Mouse (Mus musculus) limb, embryonic 11.5 days (tissue): Measurements from ENCODE around the gene Noa1. TPM values are rescaled to one million over a fixed set of nuclear protein-coding genes. Genes with fewer than 3 reads are reported as not detected.

Source experiments
- ATAC-seq: fragments of 200-750 bp; cut with Nextera tagmentation; 2 replicates; pipeline ENCODE4 v1.8.0; 2017; ENCODE audit warnings: low read depth; ENCODE audit not compliant: insufficient number of reproducible peaks, low FRiP score, low TSS enrichment
- DNase-seq: peaks from one replicate; pipeline ENCODE4 v3.0.0-alpha.2; 2015; ENCODE audit warnings: low spot score
- H3K27ac ChIP-seq: fragments of 300-500 bp; sonication (generic); replicated peaks from 2 replicates; pipeline ENCODE4 v1.5.1; 2014; ENCODE audit warnings: low read depth, mild to moderate bottlenecking, low read length
- H3K27me3 ChIP-seq: fragments of 300-500 bp; sonication (generic); 2 replicates; pipeline ENCODE4 v1.6.1; 2014; ENCODE audit warnings: mild to moderate bottlenecking, low read length, mixed read lengths; ENCODE audit not compliant: control insufficient read depth, insufficient read depth
- H3K36me3 ChIP-seq: fragments of 300-500 bp; sonication (generic); 2 replicates; pipeline ENCODE4 v1.6.1; 2014; ENCODE audit warnings: mild to moderate bottlenecking, low read length, moderate library complexity, mixed read lengths; ENCODE audit not compliant: control insufficient read depth, insufficient read depth
- H3K4me1 ChIP-seq: fragments of 300-500 bp; sonication (generic); 2 replicates; pipeline ENCODE4 v1.6.1; 2014; ENCODE audit warnings: low read length, mixed read lengths; ENCODE audit not compliant: control insufficient read depth, insufficient read depth
- H3K4me2 ChIP-seq: fragments of 300-500 bp; sonication (generic); 2 replicates; pipeline ENCODE4 v1.6.1; 2014; ENCODE audit warnings: low read depth, mild to moderate bottlenecking, moderate library complexity; ENCODE audit not compliant: severe bottlenecking
- H3K4me3 ChIP-seq: fragments of 300-500 bp; sonication (generic); 2 replicates; pipeline ENCODE4 v1.5.1; 2014; ENCODE audit warnings: low read depth, low read length
- H3K9ac ChIP-seq: fragments of 300-500 bp; sonication (generic); 2 replicates; pipeline ENCODE4 v1.6.1; 2014; ENCODE audit warnings: mild to moderate bottlenecking, low read length
- H3K9me3 ChIP-seq: fragments of 300-500 bp; sonication (generic); 2 replicates; pipeline ENCODE4 v1.6.1; 2016; ENCODE audit warnings: low read length; ENCODE audit not compliant: control insufficient read depth
- WGBS: fragments of 180-500 bp; shearing (Covaris S2); extraction: QIAGEN DNeasy Blood & Tissue Kit; methylation state at CpG from one replicate; pipeline ENCODE4 v1.1.7; 2014; 5-methylcytosine and 5-hydroxymethylcytosine counted together
- polyA plus RNA-seq: library from polyadenylated mRNA; unstranded; fragments of >200 nt; fragmentation: Nextera tagmentation; extraction: Ambion mirVana; gene quantifications from 2 replicates; pipeline ENCODE4 v1.2.1, GENCODE M21; 2014

Gene Noa1
- polyA plus RNA-seq, 1 experiment from 2014 or later: 35.2 TPM

DNA sequence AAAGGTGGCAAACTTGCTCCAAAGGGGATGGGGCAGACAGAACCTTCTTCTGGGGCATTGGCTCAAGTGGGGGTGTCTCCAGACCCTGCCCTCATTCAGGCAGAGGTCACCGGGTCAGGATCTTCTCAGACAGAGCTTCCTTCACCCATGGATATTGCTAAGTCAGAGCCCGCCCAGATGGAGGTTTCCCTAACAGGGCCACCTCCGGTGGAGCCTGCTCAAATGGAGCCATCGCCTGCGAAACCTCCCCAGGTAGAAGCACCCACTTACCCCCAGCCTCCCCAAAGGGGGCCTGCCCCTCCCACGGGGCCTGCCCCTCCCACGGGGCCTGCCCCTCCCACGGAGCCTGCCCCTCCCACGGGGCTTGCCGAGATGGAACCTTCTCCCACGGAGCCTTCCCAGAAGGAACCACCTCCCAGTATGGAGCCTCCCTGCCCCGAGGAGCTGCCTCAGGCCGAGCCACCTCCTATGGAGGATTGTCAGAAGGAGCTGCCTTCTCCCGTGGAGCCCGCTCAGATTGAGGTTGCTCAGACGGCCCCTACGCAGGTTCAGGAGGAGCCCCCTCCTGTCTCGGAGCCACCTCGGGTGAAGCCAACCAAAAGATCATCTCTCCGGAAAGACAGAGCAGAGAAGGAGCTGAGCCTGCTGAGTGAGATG lies 28.2 kb downstream of the Noa1 start:
- no peak overlapping the region for H3K4me3 ChIP-seq
- no peaks in the 10 kb centered on the region for H3K9me3 ChIP-seq
- 92% methylated on average over 20 of the region's 20 CpGs for WGBS
- ATAC-seq: no peak
- H3K36me3 ChIP-seq: peaks cover 39% of the 10 kb centered on the region
- H3K9ac ChIP-seq: no peak overlapping the region
- no peak overlapping the region for H3K27ac ChIP-seq
- no peaks in the 10 kb centered on the region for H3K4me1 ChIP-seq
- no peak for DNase-seq
- no peak overlapping the region for H3K4me2 ChIP-seq
- H3K27me3 ChIP-seq: no peaks in the 10 kb centered on the region

DNA sequence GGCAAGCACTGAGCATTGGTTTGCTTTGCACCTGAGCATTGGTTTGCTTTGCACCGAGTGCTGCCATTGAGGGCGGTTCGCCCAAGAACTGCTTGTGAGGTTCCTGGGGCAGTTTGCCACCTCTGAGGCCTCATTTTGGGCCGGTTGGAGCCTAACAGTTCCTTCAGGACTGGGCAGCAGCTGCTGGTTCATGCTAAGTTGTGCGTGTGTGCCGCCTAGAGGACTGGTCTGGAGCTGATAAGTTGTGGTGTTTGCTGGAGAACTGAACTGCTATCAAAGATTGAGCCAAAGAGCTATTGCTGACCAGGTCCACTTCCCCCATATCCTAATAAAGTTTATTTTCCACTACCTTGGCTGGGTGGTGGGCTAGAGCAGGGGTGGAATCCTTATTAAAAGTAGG lies 32.7 kb downstream of the Noa1 start:
- DNase-seq (no peak), ATAC-seq (no peak)
- no peaks in the 10 kb centered on the region for H3K27me3 ChIP-seq
- peaks cover 48% of the 10 kb centered on the region for H3K36me3 ChIP-seq
- H3K9me3 ChIP-seq: no peaks in the 10 kb centered on the region
- H3K4me2 ChIP-seq: no peak overlapping the region
- H3K4me3 ChIP-seq: no peak overlapping the region
- H3K4me1 ChIP-seq: no peaks in the 10 kb centered on the region
- no peak overlapping the region for H3K9ac ChIP-seq
- no peak overlapping the region for H3K27ac ChIP-seq
- 97% methylated on average over 6 of the region's 6 CpGs for WGBS

GRCm38 (mm10) chr5:77275950-77276349 lies 33.9 kb downstream of the Noa1 start:
- ATAC-seq (no peak), DNase-seq (peak; percentile 75)
- Histone ChIP-seq H3K27me3 (no peaks in the 10 kb centered on the region), H3K4me1 (no peaks in the 10 kb centered on the region), H3K27ac (no peak overlapping the region), H3K4me3 (no peak overlapping the region), H3K4me2 (no peak overlapping the region), H3K9ac (no peak overlapping the region), H3K36me3 (peaks cover 43% of the 10 kb centered on the region), H3K9me3 (no peaks in the 10 kb centered on the region)
- 88% methylated on average over 5 of the region's 5 CpGs for WGBS

- H3K9me3 ChIP-seq: no peaks in the 10 kb centered on the region
- no peak overlapping the region for H3K9ac ChIP-seq
- H3K36me3 ChIP-seq: peaks cover 49% of the 10 kb centered on the region
- DNase-seq: no peak
- H3K4me3 ChIP-seq: no peak overlapping the region
- no peaks in the 10 kb centered on the region for H3K4me1 ChIP-seq
- no peak overlapping the region for H3K4me2 ChIP-seq
- no peak overlapping the region for H3K27ac ChIP-seq
- no peaks in the 10 kb centered on the region for H3K27me3 ChIP-seq
- WGBS: 77% methylated on average over 7 of the region's 7 CpGs
- ATAC-seq: no peak
Observed at GRCm38 (mm10) chr5:77273151-77273550, 36.7 kb downstream of the Noa1 start.

DNA sequence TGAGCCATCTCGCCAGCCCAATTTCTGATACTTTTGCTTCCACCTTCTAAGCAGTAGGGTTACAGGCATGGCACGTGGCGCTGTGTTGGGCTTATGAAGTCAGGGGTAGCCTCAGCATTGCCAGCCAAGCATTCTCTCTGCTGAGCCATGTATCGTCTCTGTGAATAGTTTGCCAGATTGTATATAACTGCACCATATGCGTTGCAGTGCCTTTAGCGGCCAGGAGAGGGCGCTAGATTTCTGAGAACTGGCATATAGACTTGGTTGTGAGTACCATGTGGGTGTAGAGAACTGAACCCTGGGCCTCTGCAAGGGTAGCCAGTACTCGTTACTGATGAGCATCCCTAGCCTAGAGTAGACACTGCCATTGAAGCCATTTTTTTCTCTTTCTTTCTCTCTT lies 40.5 kb downstream of the Noa1 start:
- Histone ChIP-seq H3K4me2 (no peak overlapping the region), H3K27ac (no peak overlapping the region), H3K4me3 (no peak overlapping the region), H3K9ac (no peak overlapping the region), H3K4me1 (no peaks in the 10 kb centered on the region), H3K27me3 (no peaks in the 10 kb centered on the region), H3K36me3 (peaks cover 40% of the 10 kb centered on the region), H3K9me3 (no peaks in the 10 kb centered on the region)
- DNase-seq (no peak), ATAC-seq (no peak)
- WGBS: 77% methylated on average over 8 of the region's 8 CpGs

DNA sequence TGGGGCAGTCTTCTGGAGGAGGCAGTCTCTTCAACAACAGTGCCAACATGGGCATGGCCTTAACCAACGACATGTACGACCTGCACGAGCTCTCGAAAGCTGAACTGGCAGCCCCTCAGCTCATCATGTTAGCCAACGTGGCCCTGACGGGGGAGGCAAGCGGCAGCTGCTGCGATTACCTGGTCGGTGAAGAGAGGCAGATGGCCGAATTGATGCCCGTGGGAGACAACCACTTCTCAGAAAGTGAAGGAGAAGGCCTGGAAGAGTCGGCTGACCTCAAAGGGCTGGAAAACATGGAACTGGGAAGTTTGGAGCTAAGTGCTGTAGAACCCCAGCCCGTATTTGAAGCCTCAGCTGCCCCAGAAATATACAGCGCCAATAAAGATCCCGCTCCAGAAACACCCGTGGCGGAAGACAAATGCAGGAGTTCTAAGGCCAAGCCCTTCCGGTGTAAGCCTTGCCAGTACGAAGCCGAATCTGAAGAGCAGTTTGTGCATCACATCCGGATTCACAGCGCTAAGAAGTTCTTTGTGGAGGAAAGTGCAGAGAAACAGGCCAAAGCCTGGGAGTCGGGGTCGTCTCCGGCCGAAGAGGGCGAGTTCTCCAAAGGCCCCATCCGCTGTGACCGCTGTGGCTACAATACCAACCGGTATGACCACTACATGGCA lies 41.8 kb downstream of the Noa1 start:
- DNase-seq (no peak), ATAC-seq (no peak)
- no peaks in the 10 kb centered on the region for H3K4me1 ChIP-seq
- H3K27me3 ChIP-seq: no peaks in the 10 kb centered on the region
- H3K4me3 ChIP-seq: no peak overlapping the region
- no peak overlapping the region for H3K4me2 ChIP-seq
- no peaks in the 10 kb centered on the region for H3K9me3 ChIP-seq
- peaks cover 34% of the 10 kb centered on the region for H3K36me3 ChIP-seq
- no peak overlapping the region for H3K27ac ChIP-seq
- WGBS: 96% methylated on average over 30 of the region's 30 CpGs
- no peak overlapping the region for H3K9ac ChIP-seq

DNA sequence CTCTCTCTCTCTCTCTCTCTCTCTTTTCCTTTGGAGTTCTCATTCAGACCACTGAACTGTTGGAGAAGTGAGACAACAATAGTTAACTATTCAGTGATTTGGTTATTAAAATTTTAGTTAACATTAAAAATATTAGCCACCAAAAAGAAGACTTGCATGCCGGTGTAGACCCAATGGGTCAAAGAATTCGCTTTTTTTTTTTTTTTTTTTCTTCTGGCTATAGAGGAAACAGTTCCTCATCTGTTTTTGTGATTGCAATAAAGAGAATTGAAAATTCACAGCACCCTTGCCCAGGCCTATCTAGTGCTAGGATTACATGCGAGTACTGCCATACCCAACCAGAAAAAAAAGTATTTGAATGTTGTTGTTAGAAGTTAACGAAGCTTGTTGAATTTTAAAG lies 42.4 kb downstream of the Noa1 start:
- WGBS: 69% methylated on average over 4 of the region's 4 CpGs
- Histone ChIP-seq H3K4me1 (no peaks in the 10 kb centered on the region), H3K27ac (no peak overlapping the region), H3K4me2 (peak overlapping the region; percentile 58), H3K27me3 (no peaks in the 10 kb centered on the region), H3K36me3 (peaks cover 30% of the 10 kb centered on the region), H3K9ac (no peak overlapping the region; the same call in 1 of the 2 replicates), H3K9me3 (no peaks in the 10 kb centered on the region), H3K4me3 (peak overlapping the region; percentile 94)
- ATAC-seq: no peak
- no peak for DNase-seq

GRCm38 (mm10) chr5:77266886-77267401 lies 42.9 kb downstream of the Noa1 start:
- H3K27me3 ChIP-seq: no peaks in the 10 kb centered on the region
- peaks cover 28% of the 10 kb centered on the region for H3K36me3 ChIP-seq
- peak overlapping the region; percentile 99 for H3K27ac ChIP-seq
- H3K4me1 ChIP-seq: no peaks in the 10 kb centered on the region
- H3K4me3 ChIP-seq: peak overlapping the region; percentile 94
- ATAC-seq: no peak
- peak overlapping the region; percentile 58 for H3K4me2 ChIP-seq
- H3K9ac ChIP-seq: peak overlapping the region; percentile 97
- no peak for DNase-seq
- no peaks in the 10 kb centered on the region for H3K9me3 ChIP-seq
- WGBS: 3% methylated on average over 11 of the region's 11 CpGs
